Mouse (Mus musculus): ENCODE data around the gene Hnrnpk.
"Not testable (repeated sequence)": the region's sequence is repeated elsewhere in the genome, so short reads cannot be mapped to it uniquely, and the experiment has no call there.

The Hnrnpk gene

GRCm38 (mm10) chr13:58403243-58403642 lies at the start of gene Hnrnpk:
TSS of gene Hnrnpk (minus strand) at chr13:58403343.
- DNase-seq (ENCODE audit: low spot score in 2 of 2), result not testable (repeated sequence)

GRCm38 (mm10) chr13:58452246-58452645 lies 49.1 kb upstream of the Hnrnpk start:
- no peak for DNase-seq (ENCODE audit: low spot score in 2 of 2)

- no peak for DNase-seq (ENCODE audit: low spot score in 2 of 2)
Measured at GRCm38 (mm10) chr13:58450459-58451182, 47.5 kb upstream of the Hnrnpk start.

- DNase-seq (ENCODE audit: low spot score in 2 of 2), result no peak
Measured at GRCm38 (mm10) chr13:58446541-58446940, 43.4 kb upstream of the Hnrnpk start.

- no peak for DNase-seq (ENCODE audit: low spot score in 2 of 2)
Measured at GRCm38 (mm10) chr13:58443787-58444186, 40.6 kb upstream of the Hnrnpk start.

- DNase-seq (ENCODE audit: low spot score in 2 of 2), result no peak
Measured at GRCm38 (mm10) chr13:58443326-58443725, 40.2 kb upstream of the Hnrnpk start.

- no peak for DNase-seq (ENCODE audit: low spot score in 2 of 2)
Measured at GRCm38 (mm10) chr13:58439716-58440115, 36.6 kb upstream of the Hnrnpk start.

GRCm38 (mm10) chr13:58423061-58423660 lies 20.0 kb upstream of the Hnrnpk start:
- DNase-seq (ENCODE audit: low spot score in 2 of 2), result no peak

GRCm38 (mm10) chr13:58422242-58422641 lies 19.1 kb upstream of the Hnrnpk start:
- DNase-seq (ENCODE audit: low spot score in 2 of 2), result no peak

- DNase-seq (ENCODE audit: low spot score in 2 of 2), result no peak
Measured at GRCm38 (mm10) chr13:58421026-58421425, 17.9 kb upstream of the Hnrnpk start.

GRCm38 (mm10) chr13:58419266-58419665 lies 16.1 kb upstream of the Hnrnpk start:
- DNase-seq (ENCODE audit: low spot score in 2 of 2), result no peak

GRCm38 (mm10) chr13:58418656-58419055 lies 15.5 kb upstream of the Hnrnpk start:
- DNase-seq (ENCODE audit: low spot score in 2 of 2), result no peak

- no peak for DNase-seq (ENCODE audit: low spot score in 2 of 2)
Measured at GRCm38 (mm10) chr13:58415838-58416237, 12.7 kb upstream of the Hnrnpk start.

GRCm38 (mm10) chr13:58415374-58415773 lies 12.2 kb upstream of the Hnrnpk start:
- no peak for DNase-seq (ENCODE audit: low spot score in 2 of 2)

GRCm38 (mm10) chr13:58411073-58411472 lies 7.9 kb upstream of the Hnrnpk start:
- no peak for DNase-seq (ENCODE audit: low spot score in 2 of 2)

- DNase-seq (ENCODE audit: low spot score in 2 of 2), result no peak
Measured at GRCm38 (mm10) chr13:58402744-58403110, 416 bp downstream of the Hnrnpk start.

- peak; percentile 95 to 99 for DNase-seq (ENCODE audit: low spot score in 2 of 2)
Measured at GRCm38 (mm10) chr13:58402003-58402743, 970 bp downstream of the Hnrnpk start, which contains the start of gene Rmi1. TSS of gene Rmi1 (plus strand) at chr13:58402248.

GRCm38 (mm10) chr13:58401135-58402002 lies 1.8 kb downstream of the Hnrnpk start:
- peak in 1 of 2 experiments; percentile 55 for DNase-seq (ENCODE audit: low spot score in 2 of 2)

- no peak for DNase-seq (ENCODE audit: low spot score in 2 of 2)
Measured at GRCm38 (mm10) chr13:58400576-58400975, 2.6 kb downstream of the Hnrnpk start.

- no peak for DNase-seq (ENCODE audit: low spot score in 2 of 2)
Measured at GRCm38 (mm10) chr13:58397651-58398050, 5.5 kb downstream of the Hnrnpk start.

- not testable (repeated sequence) for DNase-seq (ENCODE audit: low spot score in 2 of 2)
Measured at GRCm38 (mm10) chr13:58394392-58394791, 8.8 kb downstream of the Hnrnpk start.
